Mouse (Mus musculus): ENCODE data around the gene Iqcn. TPM values are rescaled to one million over a fixed set of nuclear protein-coding genes. Genes with fewer than 3 reads are reported as not detected.
A peak's percentile ranks its signal among the peaks of the same experiment; 100 is the strongest.

Gene Iqcn
- polyA plus RNA-seq, 1 experiment = 0.01 TPM

DNA sequence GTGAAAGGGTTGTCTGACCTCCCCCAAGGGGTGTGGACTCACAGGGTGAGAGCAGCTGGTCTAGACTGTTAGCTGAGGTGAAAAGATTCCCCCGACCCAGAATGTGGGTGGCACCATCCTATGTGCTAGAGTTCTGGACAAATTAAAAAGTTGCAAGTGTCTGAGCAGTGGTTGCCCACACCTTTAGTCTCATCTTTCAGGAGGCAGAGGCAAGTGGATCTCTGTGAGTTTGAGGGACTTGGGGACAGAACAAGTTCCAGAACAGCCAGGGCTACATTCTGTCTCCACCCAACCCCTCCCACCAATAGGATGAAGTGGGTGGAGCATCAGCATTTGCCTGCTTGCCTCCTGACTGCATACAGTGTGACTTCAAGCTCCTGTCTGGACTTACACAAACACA, 58.9 kb downstream of the Iqcn start:
- no peak for TF ChIP-seq MYOD1 (IDR thresholded peaks at IDR 0.05; ENCODE audit: control insufficient read depth, insufficient read length, low read depth)
- TF ChIP-seq USF1 (IDR thresholded peaks at IDR 0.05; ENCODE audit: low read depth) = no peak
- TF ChIP-seq MAX (IDR thresholded peaks at IDR 0.05) = no peak
- no peak for TF ChIP-seq FOSL1 (IDR thresholded peaks at IDR 0.05; ENCODE audit: insufficient read depth, low read length, poor library complexity, severe bottlenecking)
- TF ChIP-seq CTCF (IDR thresholded peaks at IDR 0.05; ENCODE audit: control insufficient read depth, insufficient read depth, insufficient read length) = no peak
- TF ChIP-seq MYOG (IDR thresholded peaks at IDR 0.05; ENCODE audit: control insufficient read depth, extremely low read depth, insufficient read length) = no peak
- no peak for TF ChIP-seq CEBPB (IDR thresholded peaks at IDR 0.05; ENCODE audit: low read depth)
- Histone ChIP-seq H3K79me3 (ENCODE audit: low read depth) (peaks cover 5% of the 10 kb centered on the region), H3ac (ENCODE audit: control insufficient read depth, insufficient read length, low read depth) (no peak overlapping the region), H3K4me3 (ENCODE audit: insufficient read depth, poor library complexity, severe bottlenecking) (no peak overlapping the region), H3K36me3 (ENCODE audit: control insufficient read depth, insufficient read depth) (peaks cover 19% of the 10 kb centered on the region), H3K27me3 (ENCODE audit: control insufficient read depth, insufficient read depth, insufficient read length) (no peaks in the 10 kb centered on the region), H3K79me2 (ENCODE audit: control insufficient read depth, insufficient read depth) (peaks cover 25% of the 10 kb centered on the region)

DNA sequence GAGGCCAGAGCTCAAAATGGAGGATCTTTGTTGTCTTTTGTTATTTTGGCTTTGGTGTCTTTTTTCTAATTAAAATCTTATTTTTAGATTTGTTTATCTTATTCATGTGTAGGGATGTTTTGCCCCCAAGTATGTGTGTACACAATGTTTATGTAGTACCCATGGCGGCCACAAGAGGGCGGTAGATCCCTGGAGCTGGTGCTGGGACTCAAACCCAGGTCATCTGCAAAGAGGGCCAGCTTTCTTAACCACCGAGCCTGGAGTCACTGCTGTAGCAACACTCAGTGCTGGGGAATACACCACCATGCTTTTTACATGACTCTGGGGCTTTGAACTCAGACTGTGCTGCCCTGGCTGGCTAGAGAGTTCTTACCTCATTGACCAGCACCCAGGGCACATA, 60.1 kb downstream of the Iqcn start:
- Histone ChIP-seq H3K79me3 (ENCODE audit: low read depth) (peaks cover 5% of the 10 kb centered on the region), H3K79me2 (ENCODE audit: control insufficient read depth, insufficient read depth) (peaks cover 25% of the 10 kb centered on the region), H3K27me3 (ENCODE audit: control insufficient read depth, insufficient read depth, insufficient read length) (no peaks in the 10 kb centered on the region), H3ac (ENCODE audit: control insufficient read depth, insufficient read length, low read depth) (no peak overlapping the region), H3K36me3 (ENCODE audit: control insufficient read depth, insufficient read depth) (peaks cover 18% of the 10 kb centered on the region), H3K4me3 (ENCODE audit: insufficient read depth, poor library complexity, severe bottlenecking) (no peak overlapping the region)
- TF ChIP-seq CTCF (IDR thresholded peaks at IDR 0.05; ENCODE audit: control insufficient read depth, insufficient read depth, insufficient read length) = peak; percentile 41
- TF ChIP-seq MAX (IDR thresholded peaks at IDR 0.05) = peak; percentile 26
- no peak for TF ChIP-seq USF1 (IDR thresholded peaks at IDR 0.05; ENCODE audit: low read depth)

GRCm38 (mm10) chr8:70764026-70764425, 60.8 kb downstream of the Iqcn start:
- Histone ChIP-seq H3ac (ENCODE audit: control insufficient read depth, insufficient read length, low read depth) (no peak overlapping the region), H3K4me3 (ENCODE audit: insufficient read depth, poor library complexity, severe bottlenecking) (no peak overlapping the region), H3K36me3 (ENCODE audit: control insufficient read depth, insufficient read depth) (peaks cover 24% of the 10 kb centered on the region), H3K27me3 (ENCODE audit: control insufficient read depth, insufficient read depth, insufficient read length) (no peaks in the 10 kb centered on the region), H3K79me3 (ENCODE audit: low read depth) (peaks cover 5% of the 10 kb centered on the region), H3K79me2 (ENCODE audit: control insufficient read depth, insufficient read depth) (peaks cover 25% of the 10 kb centered on the region)
- no peak for TF ChIP-seq FOSL1 (IDR thresholded peaks at IDR 0.05; ENCODE audit: insufficient read depth, low read length, poor library complexity, severe bottlenecking)
- no peak for TF ChIP-seq MYOD1 (IDR thresholded peaks at IDR 0.05; ENCODE audit: control insufficient read depth, insufficient read length, low read depth)
- TF ChIP-seq USF1 (IDR thresholded peaks at IDR 0.05; ENCODE audit: low read depth) = no peak
- TF ChIP-seq MAX (IDR thresholded peaks at IDR 0.05) = no peak
- TF ChIP-seq CEBPB (IDR thresholded peaks at IDR 0.05; ENCODE audit: low read depth) = no peak
- TF ChIP-seq MYOG (IDR thresholded peaks at IDR 0.05; ENCODE audit: control insufficient read depth, extremely low read depth, insufficient read length) = no peak
- TF ChIP-seq CTCF (IDR thresholded peaks at IDR 0.05; ENCODE audit: control insufficient read depth, insufficient read depth, insufficient read length) = no peak

DNA sequence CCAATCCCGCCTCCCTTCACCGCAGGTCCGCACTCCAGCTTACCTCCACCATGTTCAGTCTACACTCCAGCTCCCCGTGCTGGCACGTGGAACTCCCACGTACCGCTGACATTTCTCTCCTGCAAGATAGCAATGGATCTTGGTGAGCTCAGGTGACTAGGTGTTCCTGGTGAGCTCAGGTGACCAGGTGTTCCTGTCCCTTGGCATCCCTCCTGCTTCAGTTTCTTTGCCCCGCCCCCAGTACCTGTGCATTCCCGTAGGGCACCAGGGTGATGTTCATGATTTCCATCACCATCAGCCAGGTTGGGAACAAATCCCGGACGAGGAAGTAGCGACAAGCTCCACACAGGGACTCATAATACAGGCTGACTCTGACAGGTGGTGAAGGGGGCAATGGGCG, 61.4 kb downstream of the Iqcn start:
- Histone ChIP-seq H3ac (ENCODE audit: control insufficient read depth, insufficient read length, low read depth) (no peak overlapping the region), H3K4me3 (ENCODE audit: insufficient read depth, poor library complexity, severe bottlenecking) (no peak overlapping the region), H3K27me3 (ENCODE audit: control insufficient read depth, insufficient read depth, insufficient read length) (no peaks in the 10 kb centered on the region), H3K79me2 (ENCODE audit: control insufficient read depth, insufficient read depth) (peaks cover 20% of the 10 kb centered on the region), H3K79me3 (ENCODE audit: low read depth) (peaks cover 5% of the 10 kb centered on the region), H3K36me3 (ENCODE audit: control insufficient read depth, insufficient read depth) (peaks cover 27% of the 10 kb centered on the region)
- TF ChIP-seq USF1 (IDR thresholded peaks at IDR 0.05; ENCODE audit: low read depth) = no peak
- no peak for TF ChIP-seq MYOG (IDR thresholded peaks at IDR 0.05; ENCODE audit: control insufficient read depth, extremely low read depth, insufficient read length)
- no peak for TF ChIP-seq MYOD1 (IDR thresholded peaks at IDR 0.05; ENCODE audit: control insufficient read depth, insufficient read length, low read depth)
- no peak for TF ChIP-seq FOSL1 (IDR thresholded peaks at IDR 0.05; ENCODE audit: insufficient read depth, low read length, poor library complexity, severe bottlenecking)
- no peak for TF ChIP-seq CEBPB (IDR thresholded peaks at IDR 0.05; ENCODE audit: low read depth)
- no peak for TF ChIP-seq CTCF (IDR thresholded peaks at IDR 0.05; ENCODE audit: control insufficient read depth, insufficient read depth, insufficient read length)
- TF ChIP-seq MAX (IDR thresholded peaks at IDR 0.05) = no peak

- H3K79me3 ChIP-seq (ENCODE audit: low read depth) = peaks cover 4% of the 10 kb centered on the region
- H3ac ChIP-seq (ENCODE audit: control insufficient read depth, insufficient read length, low read depth) = peak overlapping the region; percentile 12
- H3K4me3 ChIP-seq (ENCODE audit: insufficient read depth, poor library complexity, severe bottlenecking) = peak overlapping the region; percentile 46
- H3K79me2 ChIP-seq (ENCODE audit: control insufficient read depth, insufficient read depth) = peaks cover 13% of the 10 kb centered on the region
- TF ChIP-seq MYOD1 (IDR thresholded peaks at IDR 0.05; ENCODE audit: control insufficient read depth, insufficient read length, low read depth) (no peak), CEBPB (IDR thresholded peaks at IDR 0.05; ENCODE audit: low read depth) (no peak), CTCF (IDR thresholded peaks at IDR 0.05; ENCODE audit: control insufficient read depth, insufficient read depth, insufficient read length) (no peak), USF1 (IDR thresholded peaks at IDR 0.05; ENCODE audit: low read depth) (no peak)
- H3K36me3 ChIP-seq (ENCODE audit: control insufficient read depth, insufficient read depth) = peaks cover 27% of the 10 kb centered on the region
- H3K27me3 ChIP-seq (ENCODE audit: control insufficient read depth, insufficient read depth, insufficient read length) = no peaks in the 10 kb centered on the region
These were observed 62.1 kb downstream of the Iqcn start for GRCm38 (mm10) chr8:70765329-70765728.

DNA sequence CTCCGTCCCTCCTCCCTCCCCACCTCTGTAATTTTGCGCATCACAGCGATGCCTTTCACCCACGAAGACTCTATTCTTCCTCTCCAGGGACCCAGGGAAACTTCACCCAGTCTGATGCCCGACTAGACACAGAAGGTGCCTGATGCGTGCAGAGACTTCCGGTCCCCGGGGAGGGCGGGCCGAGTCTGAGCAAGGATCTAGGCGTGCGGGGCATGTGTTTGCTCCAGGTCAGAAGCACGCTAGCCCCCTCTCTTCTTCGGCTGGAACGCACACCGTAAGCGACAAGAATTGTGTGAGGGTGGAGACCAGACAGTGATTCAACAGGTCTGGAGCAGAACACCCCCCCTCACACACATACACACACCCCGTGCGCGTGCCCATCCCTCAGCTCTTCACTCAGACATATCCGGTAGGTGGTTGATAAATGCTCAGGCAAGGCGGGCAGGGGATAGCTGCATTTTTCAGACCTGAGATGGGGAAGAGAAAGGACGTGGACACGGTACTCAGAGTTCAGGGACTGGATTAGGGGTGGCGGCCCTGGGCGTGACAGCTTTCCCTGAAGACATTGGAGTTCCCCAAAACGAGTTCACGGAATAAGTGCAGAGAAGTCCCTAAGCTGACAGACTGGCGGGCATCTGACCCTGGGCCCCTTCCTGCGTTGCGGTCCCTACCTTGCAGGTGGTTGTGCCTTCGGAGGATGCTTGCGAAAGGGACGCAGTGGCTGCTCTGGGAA, 62.7 kb downstream of the Iqcn start:
- Histone ChIP-seq H3K36me3 (ENCODE audit: control insufficient read depth, insufficient read depth) (peaks cover 31% of the 10 kb centered on the region), H3K27me3 (ENCODE audit: control insufficient read depth, insufficient read depth, insufficient read length) (no peaks in the 10 kb centered on the region), H3K79me2 (ENCODE audit: control insufficient read depth, insufficient read depth) (peaks cover 10% of the 10 kb centered on the region), H3K4me3 (ENCODE audit: insufficient read depth, poor library complexity, severe bottlenecking) (peak overlapping the region; percentile 46), H3K79me3 (ENCODE audit: low read depth) (peaks cover 2% of the 10 kb centered on the region), H3ac (ENCODE audit: control insufficient read depth, insufficient read length, low read depth) (peak overlapping the region; percentile 76)
- TF ChIP-seq CEBPB (IDR thresholded peaks at IDR 0.05; ENCODE audit: low read depth) = no peak
